Mouse (Mus musculus) kidney, postnatal 14 days (tissue): ENCODE measurements around the gene Ech1.

Source experiments
- DNase-seq: peaks from one replicate; pipeline ENCODE4 v3.0.0; 2022; ENCODE audit warnings: mixed read lengths

The Ech1 gene

GRCm38 (mm10) chr7:28824941-28825685 lies at the start of gene Ech1:
Gene Ech1, plus strand, starts transcription at chr7:28825217.
- DNase-seq = peak; percentile 95

- DNase-seq = no peak
These were observed 46.2 kb upstream of the Ech1 start for GRCm38 (mm10) chr7:28778825-28779224.

GRCm38 (mm10) chr7:28780067-28780658 lies 44.9 kb upstream of the Ech1 start:
- peak; percentile 88 for DNase-seq

GRCm38 (mm10) chr7:28780857-28781256 lies 44.2 kb upstream of the Ech1 start:
- DNase-seq = no peak

GRCm38 (mm10) chr7:28781261-28781663 lies 43.8 kb upstream of the Ech1 start:
- DNase-seq = no peak

- no peak for DNase-seq
These were observed 39.9 kb upstream of the Ech1 start for GRCm38 (mm10) chr7:28785161-28785560.

GRCm38 (mm10) chr7:28787884-28788283 lies 37.1 kb upstream of the Ech1 start:
- no peak for DNase-seq

GRCm38 (mm10) chr7:28788307-28789195 lies 36.5 kb upstream of the Ech1 start, which contains the start of gene Rinl:
Gene Rinl, plus strand, starts transcription at chr7:28788969.
- no peak for DNase-seq

- DNase-seq = no peak
These were observed 35.8 kb upstream of the Ech1 start for GRCm38 (mm10) chr7:28789235-28789634.

GRCm38 (mm10) chr7:28790066-28790806 lies 34.8 kb upstream of the Ech1 start:
- peak; percentile 50 for DNase-seq

GRCm38 (mm10) chr7:28791706-28792105 lies 33.3 kb upstream of the Ech1 start:
- no peak for DNase-seq

- no peak for DNase-seq
These were observed 32.4 kb upstream of the Ech1 start for GRCm38 (mm10) chr7:28792391-28793185.

- peak; percentile 58 for DNase-seq
These were observed 31.2 kb upstream of the Ech1 start for GRCm38 (mm10) chr7:28793834-28794233.

GRCm38 (mm10) chr7:28794496-28794895 lies 30.5 kb upstream of the Ech1 start:
- no peak for DNase-seq

GRCm38 (mm10) chr7:28795832-28796231 lies 29.2 kb upstream of the Ech1 start:
- peak; percentile 41 for DNase-seq

- DNase-seq = peak; percentile 92
These were observed 28.4 kb upstream of the Ech1 start for GRCm38 (mm10) chr7:28796562-28796975.

- DNase-seq = no peak
These were observed 25.0 kb upstream of the Ech1 start for GRCm38 (mm10) chr7:28799994-28800393.

GRCm38 (mm10) chr7:28801451-28801850 lies 23.6 kb upstream of the Ech1 start:
- no peak for DNase-seq

- DNase-seq = peak; percentile 88
These were observed 22.9 kb upstream of the Ech1 start for GRCm38 (mm10) chr7:28801901-28802670.

GRCm38 (mm10) chr7:28802846-28803588 lies 22.0 kb upstream of the Ech1 start:
- peak; percentile 89 for DNase-seq
